Mouse (Mus musculus): ENCODE data around the gene Zswim7.

Zswim7 gene

GRCm38 (mm10) chr11:62253380-62253779 is 27.8 kb downstream of the Zswim7 start:
- peak; percentile 67 for DNase-seq (ENCODE audit: low spot score)

GRCm38 (mm10) chr11:62251047-62251446 is 30.1 kb downstream of the Zswim7 start:
- peak; percentile 64 for DNase-seq (ENCODE audit: low spot score)

GRCm38 (mm10) chr11:62249266-62250037 is 31.7 kb downstream of the Zswim7 start:
- peak; percentile 59 for DNase-seq (ENCODE audit: low spot score)

- peak; percentile 78 for DNase-seq (ENCODE audit: low spot score)
Measured at GRCm38 (mm10) chr11:62248401-62249244, 32.6 kb downstream of the Zswim7 start, which contains the start of gene Adora2b. TSS of gene Adora2b (plus strand) at chr11:62248984.

- DNase-seq (ENCODE audit: low spot score), result no peak
Measured at GRCm38 (mm10) chr11:62247759-62248400, 33.3 kb downstream of the Zswim7 start.

- DNase-seq (ENCODE audit: low spot score), result no peak
Measured at GRCm38 (mm10) chr11:62244471-62244870, 36.7 kb downstream of the Zswim7 start.

GRCm38 (mm10) chr11:62243871-62244270 is 37.3 kb downstream of the Zswim7 start:
- peak; percentile 43 for DNase-seq (ENCODE audit: low spot score)

GRCm38 (mm10) chr11:62240631-62241261 is 40.4 kb downstream of the Zswim7 start:
- no peak for DNase-seq (ENCODE audit: low spot score)

- no peak for DNase-seq (ENCODE audit: low spot score)
Measured at GRCm38 (mm10) chr11:62224797-62225196, 56.4 kb downstream of the Zswim7 start.

- peak; percentile 38 for DNase-seq (ENCODE audit: low spot score)
Measured at GRCm38 (mm10) chr11:62223962-62224361, 57.2 kb downstream of the Zswim7 start.

GRCm38 (mm10) chr11:62223416-62223815 is 57.8 kb downstream of the Zswim7 start:
- DNase-seq (ENCODE audit: low spot score), result no peak

GRCm38 (mm10) chr11:62220756-62221510 is 60.2 kb downstream of the Zswim7 start:
- DNase-seq (ENCODE audit: low spot score), result no peak

GRCm38 (mm10) chr11:62217751-62218150 is 63.4 kb downstream of the Zswim7 start:
- DNase-seq (ENCODE audit: low spot score), result no peak
